In the genomic region with DNA sequence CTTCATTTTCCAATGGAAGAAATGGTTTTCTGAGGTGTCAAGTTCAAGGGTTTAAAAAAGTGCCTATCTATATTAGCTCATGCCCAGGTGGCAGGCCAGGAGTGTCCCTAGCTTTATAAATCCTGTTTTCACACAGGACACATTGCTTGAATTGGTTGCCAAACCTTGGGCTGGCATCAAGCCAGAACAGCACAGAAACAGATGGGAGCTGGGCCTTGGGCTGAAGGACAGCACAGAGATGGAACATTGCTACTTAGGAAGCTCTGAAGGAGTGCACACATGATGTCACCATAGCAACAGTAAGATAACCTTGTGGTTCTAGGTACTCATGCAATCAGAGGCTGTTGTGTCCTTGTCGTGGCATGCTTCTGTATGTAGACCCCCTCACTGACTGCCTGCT, we compare ENCODE assay signal across 18 mouse cellular contexts. TPM values are rescaled to one million over a fixed set of nuclear protein-coding genes. Genes with fewer than 3 reads are reported as not detected.
DNase-seq lines count a peak whose midpoint lies in the region; TF ChIP-seq lines count a peak whose summit lies in the region.
"Had no signal": no experiment of that assay in that cellular context is flagged by ENCODE, and none has a peak within 500 bp of the region (broad histone marks: within the 10 kb centered on the region; RNA-seq: fewer than 3 reads in every experiment).

No protein-coding gene starts in this region.

- no peak overlapping the region for H3K4me3 ChIP-seq in cerebellum, adult 2 months (replicated peaks; ENCODE audit: insufficient read depth, low read depth, low read length)
- H3K4me3 ChIP-seq in thymus, adult 2 months (ENCODE audit: control insufficient read depth, insufficient read depth, low read length): no peak overlapping the region
- H3K4me3 ChIP-seq: embryonic facial prominence, embryonic 12.5 days; midbrain, embryonic 12.5 days had no signal

- no peaks in the 10 kb centered on the region for H3K27me3 ChIP-seq in cerebellum, adult 2 months (ENCODE audit: control insufficient read depth, insufficient read depth, low read length)
- H3K27me3 ChIP-seq in thymus, adult 2 months (ENCODE audit: control insufficient read depth, insufficient read depth, low read length): no peaks in the 10 kb centered on the region
- H3K27me3 ChIP-seq: CH12.LX; embryonic facial prominence, embryonic 12.5 days; midbrain, embryonic 12.5 days had no signal

- H3K27ac ChIP-seq in cerebellum, adult 2 months (ENCODE audit: insufficient read depth, low read length): no peak overlapping the region
- H3K27ac ChIP-seq in thymus, adult 2 months (ENCODE audit: control insufficient read depth, insufficient read depth, low read length): no peak overlapping the region
- H3K27ac ChIP-seq: embryonic facial prominence, embryonic 12.5 days; liver, embryonic 14.5 days; midbrain, embryonic 12.5 days had no signal

- peaks cover 10% of the 10 kb centered on the region; the same call in 1 of the 2 replicates for H3K4me1 ChIP-seq in cerebellum, adult 2 months (ENCODE audit: control insufficient read depth, insufficient read depth, low read length)
- H3K4me1 ChIP-seq in thymus, adult 2 months (replicated peaks; ENCODE audit: control insufficient read depth, insufficient read depth, low read length): no peaks in the 10 kb centered on the region
- H3K4me1 ChIP-seq: embryonic facial prominence, embryonic 12.5 days; midbrain, embryonic 12.5 days had no signal

- WGBS in cerebellum, adult 2 months: 10% methylated on average over 1 of the region's 1 CpGs
- 78% methylated on average over 1 of the region's 1 CpGs for WGBS in thymus, adult 2 months

- TF ChIP-seq POLR2A in cerebellum, adult 2 months (IDR thresholded peaks at IDR 0.05; ENCODE audit: borderline replicate concordance, insufficient read depth, low read length): no peak
- TF ChIP-seq POLR2A in thymus, adult 2 months (IDR thresholded peaks at IDR 0.05; ENCODE audit: control insufficient read depth, extremely low read depth, insufficient read depth, low read length, poor library complexity): no peak

- H3K36me3 ChIP-seq in thymus, adult 2 months (ENCODE audit: control insufficient read depth, insufficient read depth, low read length): no peaks in the 10 kb centered on the region
- H3K36me3 ChIP-seq: embryonic facial prominence, embryonic 12.5 days; midbrain, embryonic 12.5 days had no signal

- no peak for TF ChIP-seq CTCF in cerebellum, adult 2 months (IDR thresholded peaks at IDR 0.05; ENCODE audit: borderline replicate concordance, insufficient read depth, low read depth, low read length)
- no peak for TF ChIP-seq CTCF in thymus, adult 2 months (IDR thresholded peaks at IDR 0.05; ENCODE audit: borderline replicate concordance, control insufficient read depth, extremely low read depth, insufficient read depth, low read length, poor library complexity)

- DNase-seq in adrenal gland, adult (ENCODE audit: inconsistent age in 2 of 2, low spot score in 1 of 2): peak; percentile 34 to 80
- DNase-seq in adrenal gland, postnatal 4 days (ENCODE audit: low spot score in 2 of 2): no peak
- peak; percentile 3 to 8 for DNase-seq in left cerebral cortex, adult 18-20 months (ENCODE audit: low spot score in 2 of 2)
- DNase-seq in left cerebral cortex, adult 11 months (ENCODE audit: low spot score): no peak
- peak; percentile 54 for DNase-seq in adrenal gland, postnatal 10 days
- DNase-seq in cerebellum, adult 2 months: peak; percentile 81 to 86
- no peak for DNase-seq in kidney, postnatal 36 days
- no peak for DNase-seq in thymus, adult 2 months
- DNase-seq: heart, adult 18-20 months; heart, postnatal 10 days; kidney, postnatal 14 days; lung, postnatal 36 days had no signal

RNA-seq across cellular contexts. Expression of gene Rnase2a, which starts 35.6 kb away (rescaled TPM):
- total RNA-seq in adrenal gland, postnatal 4 days (2021): not detected
- total RNA-seq in left cerebral cortex, adult 18-20 months (2021): not detected
- under 1 TPM; 0.61 to 0.96 TPM for total RNA-seq in adrenal gland, postnatal 10 days (2021)
- polyA plus RNA-seq in cerebellum, adult 2 months (2012; rRNA removed): not detected in 2 replicates
- polyA plus RNA-seq in thymus, adult 2 months (2012; rRNA removed): 1.1 and 1.8 TPM in 2 replicates
- total RNA-seq: CH12.LX; heart, postnatal 10 days had no signal
- polyA plus RNA-seq: embryonic facial prominence, embryonic 12.5 days; intestine, embryonic 16.5 days; limb, embryonic 11.5 days; liver, embryonic 14.5 days; midbrain, embryonic 12.5 days had no signal

Comparison
In these comparisons a context has a peak if more than half of its experiments do, and no peak if none do; other contexts are left out.
1. DNase-seq: peak in adrenal gland, adult (2 of 2), left cerebral cortex, adult 18-20 months (2 of 2), adrenal gland, postnatal 10 days (single experiment) and cerebellum, adult 2 months (2 of 2); none in adrenal gland, postnatal 4 days (0 of 2), left cerebral cortex, adult 11 months (single experiment), kidney, postnatal 36 days (0 of 2) and thymus, adult 2 months (single experiment).